28 mouse cellular contexts compared by ENCODE assay signal in the genomic region with DNA sequence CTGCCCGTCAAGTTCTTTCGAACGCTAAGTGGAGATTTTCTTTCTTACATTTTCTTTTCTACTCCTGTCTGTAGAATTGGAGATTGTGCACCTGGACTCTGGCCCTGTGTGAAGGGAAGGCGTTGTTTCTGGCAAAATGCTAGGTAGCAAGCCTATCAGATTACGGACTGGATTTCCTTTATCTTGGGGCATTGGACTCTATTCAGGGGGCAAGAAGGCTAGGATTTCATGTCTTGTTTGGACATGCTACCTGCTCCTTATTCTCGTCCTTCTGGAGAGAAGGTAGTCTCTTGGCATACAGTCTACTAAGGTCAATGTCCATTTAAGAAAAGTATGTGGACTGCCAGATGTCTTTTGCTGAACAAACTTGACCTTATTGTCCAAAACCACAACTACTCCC. TPM values are rescaled to one million over a fixed set of nuclear protein-coding genes. Genes with fewer than 3 reads are reported as not detected.
A peak's percentile ranks its signal among the peaks of the same experiment; 100 is the strongest.
DNase-seq lines count a peak whose midpoint lies in the region; ATAC-seq and TF ChIP-seq lines count a peak whose summit lies in the region.
"Had no signal": no experiment of that assay in that cellular context is flagged by ENCODE, and none has a peak within 500 bp of the region (broad histone marks: within the 10 kb centered on the region; RNA-seq: fewer than 3 reads in every experiment).

No protein-coding gene starts in this region.

- no peak for TF ChIP-seq CTCF in kidney, adult 2 months (conservative IDR thresholded peaks at IDR 0.05; ENCODE audit: insufficient read depth, insufficient read length, low read depth, low read length)

- H3K9ac ChIP-seq in heart, embryonic 15.5 days, result no peak overlapping the region
- H3K9ac ChIP-seq in forebrain, embryonic 13.5 days, result no peak overlapping the region
- H3K9ac ChIP-seq: forebrain, postnatal 0 days; hindbrain, embryonic 13.5 days; liver, embryonic 14.5 days; midbrain, embryonic 13.5 days; neural tube, embryonic 13.5 days had no signal

- no peaks in the 10 kb centered on the region for H3K27me3 ChIP-seq in heart, embryonic 15.5 days
- no peaks in the 10 kb centered on the region for H3K27me3 ChIP-seq in kidney, adult 2 months (replicated peaks; ENCODE audit: control insufficient read depth, insufficient read depth, low read length)
- no peaks in the 10 kb centered on the region for H3K27me3 ChIP-seq in forebrain, embryonic 13.5 days
- H3K27me3 ChIP-seq: hindbrain, embryonic 13.5 days; midbrain, embryonic 13.5 days; neural tube, embryonic 13.5 days had no signal

- TF ChIP-seq POLR2A in kidney, adult 2 months (IDR thresholded peaks at IDR 0.05; ENCODE audit: low read depth, low read length), result no peak

- WGBS in heart, embryonic 15.5 days, result 60% methylated on average over 6 of the region's 6 CpGs
- WGBS in kidney, adult 2 months, result 36% methylated on average over 6 of the region's 6 CpGs
- WGBS in forebrain, embryonic 13.5 days, result 79% methylated on average over 6 of the region's 6 CpGs

- H3K4me2 ChIP-seq in heart, embryonic 15.5 days, result 0 out of 2 replicates have a peak overlapping the region, but pooled peaks have one; percentile 13
- H3K4me2 ChIP-seq in forebrain, embryonic 13.5 days, result no peak overlapping the region
- H3K4me2 ChIP-seq: hindbrain, embryonic 13.5 days; midbrain, embryonic 13.5 days; neural tube, embryonic 13.5 days had no signal

- H3K9me3 ChIP-seq in heart, embryonic 15.5 days (replicated peaks), result no peaks in the 10 kb centered on the region
- H3K9me3 ChIP-seq in forebrain, embryonic 13.5 days (replicated peaks), result no peaks in the 10 kb centered on the region
- H3K9me3 ChIP-seq: hindbrain, embryonic 13.5 days; midbrain, embryonic 13.5 days; neural tube, embryonic 13.5 days had no signal

- DNase-seq in heart, postnatal 4 days, result no peak
- DNase-seq in kidney, adult 2 months, result peak; percentile 81
- DNase-seq in kidney, postnatal 25 days, result no peak
- DNase-seq in gonadal fat pad, adult 2 months (ENCODE audit: low read depth), result peak; percentile 90
- no peak for DNase-seq in yolk sac, embryonic 10.5 days (ENCODE audit: low spot score)
- DNase-seq: adrenal gland, adult 2 months; adrenal gland, postnatal 36 days; B cell, adult 2 months; cerebellum, adult 2 months; cerebellum, postnatal 14 days; forebrain, postnatal 0 days; gastrocnemius, postnatal 14 days; heart, postnatal 36 days; liver; lung, adult 2 months; lung, postnatal 10 days; right cerebral cortex, postnatal 4 days; thymus, postnatal 4 days had no signal

- ATAC-seq in heart, embryonic 15.5 days (replicated peaks; ENCODE audit: insufficient number of reproducible peaks, insufficient read depth, low FRiP score, low read depth), result no peak
- no peak for ATAC-seq in forebrain, embryonic 13.5 days
- ATAC-seq: forebrain, postnatal 0 days; midbrain, embryonic 13.5 days had no signal

- H3K27ac ChIP-seq in heart, embryonic 15.5 days, result peak overlapping the region; percentile 34; the same call in 1 of the 2 replicates
- H3K27ac ChIP-seq in kidney, adult 2 months (ENCODE audit: insufficient read depth, low read depth, low read length), result no peak overlapping the region
- peak overlapping the region; percentile 24; the same call in 1 of the 2 replicates for H3K27ac ChIP-seq in brown adipose tissue, adult 24 weeks (replicated peaks; ENCODE audit: low read depth, low read length)
- H3K27ac ChIP-seq in forebrain, embryonic 13.5 days, result no peak overlapping the region
- H3K27ac ChIP-seq: hindbrain, embryonic 13.5 days; liver, embryonic 14.5 days; macrophage; midbrain, embryonic 13.5 days; neural tube, embryonic 13.5 days had no signal

- no peaks in the 10 kb centered on the region for H3K36me3 ChIP-seq in heart, embryonic 15.5 days
- no peaks in the 10 kb centered on the region for H3K36me3 ChIP-seq in kidney, adult 2 months (ENCODE audit: control insufficient read depth, insufficient read depth, low read length)
- no peaks in the 10 kb centered on the region for H3K36me3 ChIP-seq in forebrain, embryonic 13.5 days (ENCODE audit: poor library complexity, severe bottlenecking)
- H3K36me3 ChIP-seq: hindbrain, embryonic 13.5 days; midbrain, embryonic 13.5 days; neural tube, embryonic 13.5 days had no signal

- H3K4me3 ChIP-seq in heart, embryonic 15.5 days, result no peak overlapping the region
- no peak overlapping the region; the same call in 1 of the 2 replicates for H3K4me3 ChIP-seq in kidney, adult 2 months (ENCODE audit: insufficient read depth, low read depth, low read length)
- no peak overlapping the region for H3K4me3 ChIP-seq in brown adipose tissue, adult 24 weeks (ENCODE audit: insufficient read depth, low read depth, low read length)
- H3K4me3 ChIP-seq in forebrain, embryonic 13.5 days, result no peak overlapping the region
- H3K4me3 ChIP-seq: erythroblast, embryonic 14.5 days; hindbrain, embryonic 13.5 days; midbrain, embryonic 13.5 days; neural tube, embryonic 13.5 days had no signal

- H3K4me1 ChIP-seq in heart, embryonic 15.5 days (replicated peaks), result peaks cover 12% of the 10 kb centered on the region
- H3K4me1 ChIP-seq in kidney, adult 2 months (ENCODE audit: control insufficient read depth, insufficient read depth, low read length), result peaks cover 5% of the 10 kb centered on the region; the same call in 1 of the 2 replicates
- H3K4me1 ChIP-seq in brown adipose tissue, adult 24 weeks (ENCODE audit: control insufficient read depth, insufficient read depth, insufficient read length, low read length), result peaks cover 3% of the 10 kb centered on the region; the same call in 1 of the 2 replicates
- no peaks in the 10 kb centered on the region for H3K4me1 ChIP-seq in forebrain, embryonic 13.5 days
- H3K4me1 ChIP-seq: hindbrain, embryonic 13.5 days; midbrain, embryonic 13.5 days; neural tube, embryonic 13.5 days had no signal

RNA-seq across cellular contexts. Expression of a gene that starts 21.0 kb away (rescaled TPM):
- polyA plus RNA-seq in heart, embryonic 15.5 days (2015; fragmentation: Nextera tagmentation; extraction: Ambion mirVana), result 4.8 and 5.7 TPM in 2 replicates
- total RNA-seq in heart, postnatal 4 days (2021), result 10 to 100 TPM; 23.8 to 33.4 TPM
- 0.73 and 1.1 TPM in 2 replicates for polyA plus RNA-seq in kidney, adult 2 months (2012; rRNA removed)
- polyA plus RNA-seq in brown adipose tissue, adult 24 weeks (2012; ENCODE audit: insufficient read depth, insufficient read length, missing spikeins), result 0.75 and 1.0 TPM in 2 replicates
- 2.0 and 2.2 TPM in 2 replicates for polyA plus RNA-seq in gonadal fat pad, adult 2 months (2012; rRNA removed)
- 0.62 and 0.81 TPM in 2 replicates for polyA plus RNA-seq in forebrain, embryonic 13.5 days (2015; fragmentation: Nextera tagmentation; extraction: Ambion mirVana)
- total RNA-seq: megakaryocyte-erythroid progenitor cell, adult 5-6 weeks had no signal
- polyA plus RNA-seq: erythroblast, embryonic 14.5 days had no signal

Comparison
In these comparisons a context has a peak if more than half of its experiments do, and no peak if none do; other contexts are left out.
1. DNase-seq: peak in kidney, adult 2 months (single experiment) and gonadal fat pad, adult 2 months (single experiment); none in heart, postnatal 4 days (single experiment), kidney, postnatal 25 days (0 of 2) and yolk sac, embryonic 10.5 days (single experiment).
2. H3K27ac ChIP-seq: peak in heart, embryonic 15.5 days (single experiment) and brown adipose tissue, adult 24 weeks (single experiment); none in kidney, adult 2 months (single experiment) and forebrain, embryonic 13.5 days (single experiment).